Mouse (Mus musculus): ENCODE data around the gene Dock1.

The Dock1 gene

DNA sequence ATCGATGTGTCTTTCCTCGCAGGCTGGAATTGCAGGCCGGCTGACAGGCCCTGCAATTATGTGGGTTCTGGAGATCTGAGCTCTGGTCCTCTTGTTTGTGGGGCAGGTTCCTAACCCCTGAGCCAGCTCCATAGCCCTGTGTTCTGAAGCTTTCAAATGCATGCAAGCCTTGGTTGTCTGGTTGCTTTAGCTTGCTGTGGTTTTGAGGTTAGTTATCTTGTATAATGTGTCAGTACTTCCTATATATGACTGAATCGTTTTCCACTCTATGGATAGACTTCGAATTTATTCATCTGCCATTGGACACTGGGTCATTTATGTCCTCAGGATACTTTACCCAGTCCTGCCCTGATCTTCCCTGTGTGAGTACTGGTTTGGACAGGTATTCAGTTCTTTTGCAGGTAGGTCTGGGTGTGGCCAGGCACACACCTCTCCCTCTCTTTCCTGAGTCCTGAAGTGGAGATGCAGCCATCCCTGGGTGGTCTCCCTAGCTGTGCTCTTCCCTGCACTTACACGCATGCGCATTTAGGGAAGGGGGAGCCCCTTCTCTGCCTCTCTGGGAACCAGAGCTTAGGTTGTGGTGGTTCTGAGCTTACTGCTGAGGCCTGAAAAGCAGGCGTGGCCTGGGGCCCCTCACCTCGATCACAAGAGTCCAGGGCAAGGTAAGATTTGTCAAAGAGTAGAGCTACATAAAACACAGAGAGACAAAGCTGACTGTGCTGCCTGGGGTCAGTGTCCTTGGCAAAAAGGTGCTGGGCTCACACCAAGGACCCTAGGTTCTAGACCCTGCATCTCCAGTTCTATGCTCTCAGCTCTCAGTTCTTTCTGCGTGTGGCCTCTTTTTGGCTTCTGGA is 25.9 kb downstream of the Dock1 start:
- DNase-seq = no peak

DNA sequence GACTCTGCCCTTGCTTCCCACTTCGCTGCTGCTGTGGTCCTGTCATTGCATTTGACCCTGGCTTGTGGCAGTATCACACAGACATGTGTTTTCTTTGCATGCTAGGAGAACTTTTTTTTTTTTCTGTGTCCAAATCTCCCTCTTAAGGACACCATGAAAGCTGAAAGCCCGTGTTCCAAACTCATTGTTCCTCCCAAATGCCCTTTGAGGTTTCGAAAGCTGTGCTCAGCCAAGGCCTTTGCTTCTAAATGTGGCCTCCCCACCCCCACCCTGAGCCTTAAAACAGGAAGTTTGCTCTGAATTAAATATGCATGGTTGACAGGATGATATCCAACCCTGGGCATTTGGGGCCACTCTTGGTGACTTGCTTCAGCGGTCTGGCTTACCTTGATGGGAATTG is 27.0 kb downstream of the Dock1 start:
- no peak for DNase-seq

DNA sequence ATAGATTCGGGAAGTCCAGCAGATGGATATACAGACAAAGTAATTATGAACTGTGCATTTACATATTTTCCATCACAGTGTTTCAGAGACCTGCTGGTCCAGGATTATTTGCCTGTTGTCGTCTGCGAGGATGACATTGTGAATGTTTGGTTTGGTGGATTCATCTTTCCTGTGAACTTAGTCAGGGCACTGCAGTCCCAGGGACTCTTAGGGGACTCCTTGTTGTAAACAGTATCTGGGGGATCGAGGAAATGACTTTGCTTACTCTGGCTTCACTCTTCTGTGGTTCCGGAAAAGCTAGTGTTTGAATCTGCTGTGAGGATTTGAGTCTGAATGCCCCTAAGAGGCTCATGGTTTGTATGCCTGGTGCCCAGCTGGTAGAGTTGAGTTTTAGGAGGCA is 27.8 kb downstream of the Dock1 start:
- DNase-seq = no peak

DNA sequence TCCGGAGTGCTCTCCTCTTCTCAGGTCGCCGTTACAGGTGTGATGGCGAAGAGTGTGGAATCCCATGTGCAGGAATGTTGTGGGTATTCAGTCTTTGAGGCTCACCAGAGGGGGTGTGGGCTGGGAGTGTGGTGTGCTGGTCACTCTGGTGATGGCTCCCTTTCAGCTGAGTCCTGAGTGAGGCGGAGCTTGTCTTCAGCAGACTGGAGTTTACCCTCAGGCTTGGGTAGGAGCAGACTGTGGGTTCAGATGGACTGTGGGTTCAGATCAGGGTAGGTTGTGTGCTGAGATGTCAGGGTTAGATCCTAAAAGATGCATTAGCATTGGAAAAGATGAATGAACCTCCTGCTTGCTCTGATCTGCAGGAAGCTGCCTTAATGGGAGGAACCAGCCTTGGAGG is 29.5 kb downstream of the Dock1 start:
- DNase-seq = no peak

GRCm38 (mm10) chr7:134702481-134702880 is 32.0 kb downstream of the Dock1 start:
- DNase-seq = no peak

DNA sequence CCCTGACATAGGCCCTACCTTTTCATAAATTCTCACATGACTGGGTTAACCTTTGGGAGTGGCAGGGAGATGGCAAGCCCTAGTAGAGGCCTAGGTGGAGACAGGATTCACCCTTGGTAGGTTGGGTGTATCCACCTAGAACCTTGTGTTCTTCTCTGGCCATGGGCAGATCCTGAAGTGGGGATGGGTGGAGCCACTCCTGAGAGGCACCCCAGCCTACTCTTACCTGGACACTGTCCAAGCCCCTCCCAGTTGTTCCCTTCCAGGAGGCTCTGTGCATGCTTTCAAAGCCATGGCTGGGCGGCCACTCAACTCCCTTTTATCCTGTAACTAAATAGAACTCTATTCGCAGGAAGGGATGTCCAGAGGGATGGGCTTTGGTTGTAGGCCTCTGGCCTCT is 33.2 kb downstream of the Dock1 start:
- no peak for DNase-seq

GRCm38 (mm10) chr7:134709226-134709853 is 38.9 kb downstream of the Dock1 start:
- peak; percentile 43 for DNase-seq

DNA sequence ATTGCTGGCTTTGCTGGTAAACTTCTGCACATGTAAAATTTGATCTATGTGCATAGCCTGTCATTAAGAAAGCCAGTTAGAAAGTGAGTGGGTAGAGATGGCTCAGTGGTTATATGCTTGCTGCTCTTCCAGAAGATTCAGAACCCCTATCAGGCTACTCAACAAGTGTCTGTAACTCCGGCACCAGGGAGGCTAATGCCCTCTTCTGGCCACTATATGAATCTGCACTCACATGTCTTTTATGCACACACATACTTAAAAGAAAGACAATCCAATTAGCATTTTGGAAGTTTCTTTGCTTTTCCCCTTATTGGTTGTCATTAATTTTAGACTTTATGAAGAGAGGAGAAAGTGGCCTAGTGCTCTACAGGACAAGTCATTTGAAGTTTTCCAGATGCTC is 41.1 kb downstream of the Dock1 start:
- DNase-seq = no peak

GRCm38 (mm10) chr7:134719406-134719805 is 49.0 kb downstream of the Dock1 start:
- no peak for DNase-seq

- no peak for DNase-seq
Observed at GRCm38 (mm10) chr7:134722361-134722760, 51.9 kb downstream of the Dock1 start.

- no peak for DNase-seq
Observed at GRCm38 (mm10) chr7:134722955-134723354, 52.5 kb downstream of the Dock1 start.

- no peak for DNase-seq
Observed at GRCm38 (mm10) chr7:134723509-134723908, 53.1 kb downstream of the Dock1 start.

DNA sequence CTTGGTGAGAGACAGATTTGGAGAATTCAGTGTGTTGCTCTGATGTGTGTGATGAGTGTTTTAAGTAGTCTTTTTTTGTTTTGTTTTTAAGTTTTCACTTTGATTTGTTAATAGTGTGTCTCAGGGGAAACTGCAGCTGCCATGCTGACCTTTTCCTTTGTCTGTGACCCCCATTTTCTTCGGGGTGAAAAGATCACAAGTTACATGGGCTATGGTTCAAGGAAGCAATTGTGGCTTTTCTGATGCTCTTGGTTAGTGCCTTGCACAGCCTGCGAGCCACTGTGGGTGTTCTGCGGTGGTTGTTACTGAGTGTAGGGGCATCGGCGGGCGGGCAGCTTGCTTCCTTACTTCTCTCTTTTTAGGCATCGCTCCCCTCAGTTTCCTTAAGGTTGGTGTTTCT is 54.4 kb downstream of the Dock1 start:
- DNase-seq = no peak

GRCm38 (mm10) chr7:134725551-134726529 is 55.4 kb downstream of the Dock1 start:
- no peak for DNase-seq

DNA sequence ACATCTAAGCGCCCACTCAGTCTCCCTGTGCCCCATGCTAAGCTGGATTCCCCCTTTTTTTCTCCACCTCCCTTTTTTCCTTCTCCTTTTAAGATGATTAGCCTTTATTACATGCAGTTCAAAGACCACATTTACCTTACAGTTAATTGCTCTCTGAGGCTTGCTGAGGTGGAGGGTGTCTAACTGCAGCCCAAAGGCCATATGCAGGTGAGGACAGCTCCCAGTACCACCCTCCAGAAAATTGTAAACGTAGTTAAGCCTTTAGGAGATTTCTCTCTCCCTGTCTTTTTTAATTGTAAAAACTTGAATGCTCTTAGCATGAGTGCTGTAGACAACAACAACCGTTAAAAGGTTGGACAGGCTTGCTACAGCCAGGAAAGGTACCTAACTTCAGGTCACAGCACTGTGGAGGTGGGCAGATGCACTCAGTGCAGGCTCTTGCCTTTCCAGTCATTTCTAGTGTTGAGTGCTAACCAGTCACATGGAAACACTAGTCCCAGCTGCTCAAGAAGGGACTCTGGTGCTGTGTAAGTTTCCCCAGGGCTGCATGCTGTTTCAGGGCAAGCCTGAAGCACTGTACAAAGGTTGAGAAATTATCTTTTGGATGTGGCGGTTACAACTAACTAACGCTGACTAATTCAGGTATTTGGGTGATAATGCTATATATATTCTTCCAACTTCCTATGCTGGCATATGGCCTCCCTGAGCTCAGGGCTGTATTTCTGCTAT is 56.2 kb downstream of the Dock1 start:
- no peak for DNase-seq

GRCm38 (mm10) chr7:134729348-134729747 is 58.9 kb downstream of the Dock1 start:
- DNase-seq = no peak

GRCm38 (mm10) chr7:134730406-134731126 is 60.1 kb downstream of the Dock1 start:
- no peak for DNase-seq

DNA sequence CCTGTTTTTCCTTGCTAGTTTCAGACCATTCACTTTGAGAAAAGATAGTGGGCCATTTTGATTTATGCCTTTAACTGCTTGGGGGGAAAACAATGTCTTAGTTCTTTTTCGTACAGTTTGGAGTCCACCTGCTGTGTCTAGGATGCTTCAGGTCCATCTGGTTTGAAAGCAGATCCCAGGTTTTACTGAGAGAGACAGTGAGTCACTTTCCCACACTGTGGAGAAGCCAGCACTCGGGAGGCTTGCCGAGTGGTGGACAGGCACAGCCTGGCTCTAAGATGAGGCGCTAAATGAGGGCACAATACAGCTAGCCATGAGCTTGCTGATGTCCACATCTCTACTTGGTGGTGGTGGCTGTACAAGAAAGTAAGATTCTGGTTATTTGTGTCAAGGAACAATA is 76.6 kb downstream of the Dock1 start:
- DNase-seq = no peak

DNA sequence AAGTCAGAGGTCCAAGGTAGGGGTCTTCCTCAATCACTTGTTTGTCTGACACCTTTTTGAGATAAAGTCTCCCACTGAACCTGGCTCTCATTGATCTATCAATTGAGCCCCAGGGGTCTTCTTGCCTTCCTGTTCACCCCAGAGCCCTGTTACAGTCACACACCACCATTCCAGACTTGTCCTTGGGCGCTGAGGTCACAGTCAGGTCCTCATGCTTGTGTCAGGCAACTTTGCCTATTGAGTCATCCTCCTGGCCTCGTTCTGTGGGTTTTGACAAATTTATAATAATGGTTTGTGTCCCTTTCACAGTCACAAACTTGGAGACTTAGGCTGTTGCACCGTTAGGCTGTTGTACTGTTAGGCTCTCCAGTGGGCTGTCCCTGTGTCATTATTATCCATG is 77.9 kb downstream of the Dock1 start:
- DNase-seq = no peak

DNA sequence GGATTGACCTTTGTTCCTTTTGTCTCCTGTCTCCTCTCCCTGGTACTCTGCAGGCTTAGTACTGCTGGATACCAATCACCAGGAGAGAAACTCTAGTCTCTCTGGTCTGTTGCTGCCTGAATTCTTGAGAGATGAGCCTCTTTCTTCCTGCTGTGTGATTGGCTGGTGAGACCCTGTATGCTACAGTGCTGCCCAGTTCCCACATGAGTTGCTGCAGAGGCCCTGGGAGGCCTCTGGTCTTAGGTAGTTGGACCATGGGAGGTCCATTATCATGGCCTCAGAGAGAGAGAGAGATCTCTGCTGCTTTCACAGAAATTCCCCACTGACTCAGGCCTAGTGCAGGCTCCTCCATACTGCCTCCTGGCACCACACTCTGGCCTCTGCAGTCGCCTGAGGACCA is 79.2 kb downstream of the Dock1 start:
- no peak for DNase-seq

- DNase-seq = no peak
Observed at GRCm38 (mm10) chr7:134751496-134751895, 81.0 kb downstream of the Dock1 start.

DNA sequence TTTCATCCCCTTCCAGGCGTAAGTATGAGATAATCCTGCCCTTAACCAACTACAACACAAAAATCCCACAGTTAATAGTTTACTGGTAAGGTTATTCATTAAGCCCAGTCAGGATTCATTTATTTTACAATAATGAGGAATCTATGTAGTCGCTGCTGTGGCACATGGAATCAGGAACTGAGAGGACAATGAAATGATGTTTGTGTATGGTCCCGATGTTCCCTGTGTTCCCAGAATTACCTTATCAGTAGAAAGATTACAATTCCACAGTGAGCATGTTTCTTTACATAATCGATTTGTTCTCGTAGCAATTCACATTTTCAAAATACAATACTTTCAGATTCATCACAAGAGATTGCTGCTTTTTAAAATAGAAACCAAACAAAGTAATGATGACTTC is 83.0 kb downstream of the Dock1 start:
- no peak for DNase-seq
